Mouse (Mus musculus): Measurements from ENCODE around the gene Tnfrsf25. TPM values are rescaled to one million over a fixed set of nuclear protein-coding genes. Genes with fewer than 3 reads are reported as not detected.

The Tnfrsf25 gene
- polyA plus RNA-seq, 1 experiment from 2014 or later = 1.9 TPM

DNA sequence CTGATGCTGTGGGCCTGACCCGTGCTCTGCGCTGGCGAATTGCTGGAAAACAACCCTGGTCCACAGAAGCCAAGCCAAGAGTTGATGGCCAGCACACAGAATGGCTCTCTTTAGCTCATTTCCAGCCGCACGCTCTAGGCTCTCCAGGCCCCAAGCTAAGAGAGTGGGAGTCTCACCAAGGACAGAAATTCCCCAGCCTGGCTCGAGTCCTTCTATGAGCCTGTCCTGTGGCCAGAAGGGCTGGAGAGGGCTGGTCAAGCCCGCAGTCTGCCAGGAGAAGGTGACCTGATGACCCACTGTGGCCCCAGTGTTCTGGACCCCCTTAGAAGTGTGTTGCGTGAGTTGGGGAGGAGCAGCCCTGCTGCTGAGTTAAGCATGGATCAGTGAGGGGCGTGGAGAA, 38.5 kb upstream of the Tnfrsf25 start:
- H3K27me3 ChIP-seq (ENCODE audit: insufficient read depth, low read length) = no peaks in the 10 kb centered on the region

DNA sequence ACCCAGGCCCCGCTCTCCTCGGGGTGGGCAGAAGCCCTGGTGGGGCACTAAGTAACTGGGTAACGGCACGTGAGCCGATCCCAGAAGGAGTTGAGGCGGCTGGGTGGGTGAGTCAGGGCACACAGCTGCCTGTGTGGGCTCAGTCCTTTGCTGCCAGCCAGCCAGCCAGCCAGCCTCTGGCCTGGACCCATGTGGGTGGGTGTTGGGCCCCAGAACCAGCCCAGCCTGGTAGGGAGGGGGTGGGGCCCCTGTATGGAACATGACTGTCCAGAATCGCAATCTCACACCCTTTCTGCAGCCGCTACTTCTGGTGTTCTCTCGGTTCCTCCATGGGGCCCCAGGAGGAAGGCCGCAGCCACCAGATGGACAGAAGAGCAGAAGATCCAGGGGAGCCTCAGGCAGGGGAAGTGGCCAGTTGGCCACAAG, 37.6 kb upstream of the Tnfrsf25 start:
- Histone ChIP-seq H3K36me3 (ENCODE audit: insufficient read depth, low read length) (no peaks in the 10 kb centered on the region), H3K4me2 (replicated peaks; ENCODE audit: low read depth, low read length) (no peak overlapping the region), H3K9me3 (ENCODE audit: low read length) (no peaks in the 10 kb centered on the region), H3K27ac (ENCODE audit: low read length) (no peak overlapping the region), H3K4me3 (ENCODE audit: low read length) (no peak overlapping the region), H3K4me1 (ENCODE audit: insufficient read depth, low read length) (peaks cover 13% of the 10 kb centered on the region), H3K27me3 (ENCODE audit: insufficient read depth, low read length) (no peaks in the 10 kb centered on the region), H3K9ac (replicated peaks; ENCODE audit: low read length) (no peak overlapping the region)
- WGBS = 83% methylated on average over 10 of the region's 10 CpGs
- ATAC-seq (ENCODE audit: low FRiP score, low TSS enrichment) = no peak

More for the DNA sequence above, 38.5 kb upstream of the Tnfrsf25 start:
- Histone ChIP-seq H3K9me3 (ENCODE audit: low read length) (no peaks in the 10 kb centered on the region), H3K27ac (ENCODE audit: low read length) (no peak overlapping the region), H3K4me3 (ENCODE audit: low read length) (no peak overlapping the region), H3K9ac (replicated peaks; ENCODE audit: low read length) (no peak overlapping the region), H3K4me2 (replicated peaks; ENCODE audit: low read depth, low read length) (no peak overlapping the region), H3K4me1 (ENCODE audit: insufficient read depth, low read length) (peaks cover 19% of the 10 kb centered on the region), H3K36me3 (ENCODE audit: insufficient read depth, low read length) (no peaks in the 10 kb centered on the region)
- ATAC-seq (ENCODE audit: low FRiP score, low TSS enrichment) = no peak
- 87% methylated on average over 9 of the region's 9 CpGs for WGBS

DNA sequence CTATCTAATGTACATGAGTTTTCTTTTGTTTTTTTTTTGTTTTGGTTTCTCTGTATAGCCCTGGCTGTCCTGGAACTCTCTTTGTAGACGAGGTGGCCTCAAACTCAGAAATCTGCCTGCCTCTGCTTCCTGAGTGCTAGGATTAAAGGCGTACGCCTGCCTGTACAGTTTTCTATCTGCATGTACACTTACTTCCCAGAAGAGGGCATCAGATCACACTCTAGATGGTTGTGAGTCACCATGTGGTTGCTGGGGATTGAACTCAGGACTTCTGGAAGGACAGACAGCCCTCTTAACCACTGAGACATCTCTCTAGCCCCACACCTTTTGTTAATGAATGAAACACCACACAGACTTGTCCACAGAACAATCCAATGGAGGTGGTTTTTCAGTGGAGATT, 36.5 kb upstream of the Tnfrsf25 start:
- WGBS = 96% methylated on average over 3 of the region's 3 CpGs
- Histone ChIP-seq H3K4me2 (replicated peaks; ENCODE audit: low read depth, low read length) (no peak overlapping the region), H3K27ac (ENCODE audit: low read length) (no peak overlapping the region), H3K27me3 (ENCODE audit: insufficient read depth, low read length) (no peaks in the 10 kb centered on the region), H3K4me1 (ENCODE audit: insufficient read depth, low read length) (peaks cover 13% of the 10 kb centered on the region), H3K4me3 (ENCODE audit: low read length) (no peak overlapping the region), H3K9me3 (ENCODE audit: low read length) (no peaks in the 10 kb centered on the region), H3K9ac (replicated peaks; ENCODE audit: low read length) (no peak overlapping the region), H3K36me3 (ENCODE audit: insufficient read depth, low read length) (no peaks in the 10 kb centered on the region)
- no peak for ATAC-seq (ENCODE audit: low FRiP score, low TSS enrichment)

DNA sequence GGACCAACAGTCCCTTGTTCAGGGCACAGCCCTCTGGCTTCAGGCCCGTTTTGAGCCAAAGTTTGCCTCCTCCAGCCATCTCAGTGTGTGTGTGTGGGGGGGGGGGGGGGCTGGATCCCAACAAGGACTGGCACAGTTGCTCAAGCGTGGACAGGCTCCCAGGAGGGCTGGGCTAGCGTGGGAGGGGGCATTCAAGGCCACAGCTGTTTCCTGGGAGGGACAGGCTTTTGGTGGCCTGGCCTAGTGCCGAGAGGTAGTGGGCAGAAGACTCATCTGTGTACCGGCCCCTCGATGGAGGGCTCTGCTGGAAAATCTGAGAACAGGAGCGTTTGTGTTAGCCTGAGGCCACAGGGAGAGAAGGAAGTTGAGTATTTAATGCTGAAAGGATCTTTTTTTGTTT, 35.8 kb upstream of the Tnfrsf25 start:
- WGBS = 40% methylated on average over 7 of the region's 7 CpGs
- H3K27me3 ChIP-seq (ENCODE audit: insufficient read depth, low read length) = no peaks in the 10 kb centered on the region
- H3K27ac ChIP-seq (ENCODE audit: low read length) = no peak overlapping the region

DNA sequence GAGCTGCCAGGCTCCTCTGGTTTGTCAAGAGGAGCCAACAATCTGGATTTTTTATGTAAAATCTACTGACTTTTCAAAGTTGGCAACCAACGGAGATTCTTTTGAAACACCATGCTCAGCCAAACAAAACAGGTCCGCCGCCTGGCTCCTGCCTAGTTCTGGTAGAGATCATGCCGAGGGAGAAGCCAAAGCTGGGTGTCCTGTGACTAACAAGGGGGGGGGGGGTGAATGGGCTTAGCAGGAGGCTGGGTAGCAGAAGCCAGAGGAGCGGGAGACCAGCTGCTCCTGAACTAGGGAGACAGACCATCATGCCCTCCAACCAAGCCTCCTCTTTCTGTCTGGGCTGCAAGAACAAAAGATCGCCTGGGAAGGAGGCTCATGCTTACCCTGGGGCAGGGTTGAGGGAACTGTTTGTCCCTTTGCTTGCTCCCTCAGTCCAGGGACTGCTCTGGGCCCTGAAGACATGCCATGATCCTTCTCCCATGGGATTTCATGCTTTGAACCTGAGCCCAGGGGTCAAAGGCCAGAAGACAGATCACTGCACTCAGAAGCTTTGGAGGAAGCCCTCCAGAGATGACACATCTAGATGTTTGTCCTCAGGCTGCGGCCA, 32.0 kb upstream of the Tnfrsf25 start:
- no peaks in the 10 kb centered on the region for H3K36me3 ChIP-seq (ENCODE audit: insufficient read depth, low read length)
- H3K27me3 ChIP-seq (ENCODE audit: insufficient read depth, low read length) = no peaks in the 10 kb centered on the region
- H3K27ac ChIP-seq (ENCODE audit: low read length) = no peak overlapping the region
- H3K9me3 ChIP-seq (ENCODE audit: low read length) = no peaks in the 10 kb centered on the region
- ATAC-seq (ENCODE audit: low FRiP score, low TSS enrichment) = no peak
- H3K4me2 ChIP-seq (replicated peaks; ENCODE audit: low read depth, low read length) = no peak overlapping the region
- peaks cover 15% of the 10 kb centered on the region for H3K4me1 ChIP-seq (ENCODE audit: insufficient read depth, low read length)
- H3K9ac ChIP-seq (replicated peaks; ENCODE audit: low read length) = no peak overlapping the region
- H3K4me3 ChIP-seq (ENCODE audit: low read length) = no peak overlapping the region
- WGBS = 66% methylated on average over 7 of the region's 7 CpGs

More for the DNA sequence above, 35.8 kb upstream of the Tnfrsf25 start:
- H3K4me1 ChIP-seq (ENCODE audit: insufficient read depth, low read length) = peaks cover 13% of the 10 kb centered on the region
- H3K4me2 ChIP-seq (replicated peaks; ENCODE audit: low read depth, low read length) = no peak overlapping the region
- no peaks in the 10 kb centered on the region for H3K9me3 ChIP-seq (ENCODE audit: low read length)
- peak; percentile 49 for ATAC-seq (ENCODE audit: low FRiP score, low TSS enrichment)
- no peak overlapping the region for H3K9ac ChIP-seq (replicated peaks; ENCODE audit: low read length)
- H3K36me3 ChIP-seq (ENCODE audit: insufficient read depth, low read length) = no peaks in the 10 kb centered on the region
- no peak overlapping the region for H3K4me3 ChIP-seq (ENCODE audit: low read length)

DNA sequence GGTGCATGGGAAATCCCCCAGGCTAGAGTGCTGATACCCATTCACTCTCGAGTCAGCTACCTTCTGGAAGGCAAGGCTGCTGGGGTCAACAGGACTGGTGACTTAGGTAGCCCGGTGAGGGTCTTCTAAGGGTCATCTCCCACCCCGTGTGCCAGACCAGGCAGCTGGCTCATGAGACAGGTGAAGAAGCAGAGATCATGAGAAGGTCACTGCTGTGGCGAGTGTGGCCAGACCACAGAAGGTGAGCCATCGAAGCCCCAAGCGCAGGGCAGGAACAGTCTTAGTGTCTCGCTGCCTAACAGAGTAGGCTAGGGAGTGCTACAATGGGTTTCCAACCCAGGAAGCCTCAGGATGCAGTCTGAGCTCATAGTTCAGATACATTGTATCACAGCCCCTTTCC, 31.1 kb upstream of the Tnfrsf25 start:
- Histone ChIP-seq H3K4me3 (ENCODE audit: low read length) (no peak overlapping the region), H3K9me3 (ENCODE audit: low read length) (no peaks in the 10 kb centered on the region), H3K9ac (replicated peaks; ENCODE audit: low read length) (no peak overlapping the region), H3K36me3 (ENCODE audit: insufficient read depth, low read length) (no peaks in the 10 kb centered on the region), H3K4me2 (replicated peaks; ENCODE audit: low read depth, low read length) (no peak overlapping the region), H3K27ac (ENCODE audit: low read length) (no peak overlapping the region), H3K4me1 (ENCODE audit: insufficient read depth, low read length) (peaks cover 18% of the 10 kb centered on the region), H3K27me3 (ENCODE audit: insufficient read depth, low read length) (no peaks in the 10 kb centered on the region)
- WGBS = 87% methylated on average over 7 of the region's 7 CpGs
- ATAC-seq (ENCODE audit: low FRiP score, low TSS enrichment) = no peak

DNA sequence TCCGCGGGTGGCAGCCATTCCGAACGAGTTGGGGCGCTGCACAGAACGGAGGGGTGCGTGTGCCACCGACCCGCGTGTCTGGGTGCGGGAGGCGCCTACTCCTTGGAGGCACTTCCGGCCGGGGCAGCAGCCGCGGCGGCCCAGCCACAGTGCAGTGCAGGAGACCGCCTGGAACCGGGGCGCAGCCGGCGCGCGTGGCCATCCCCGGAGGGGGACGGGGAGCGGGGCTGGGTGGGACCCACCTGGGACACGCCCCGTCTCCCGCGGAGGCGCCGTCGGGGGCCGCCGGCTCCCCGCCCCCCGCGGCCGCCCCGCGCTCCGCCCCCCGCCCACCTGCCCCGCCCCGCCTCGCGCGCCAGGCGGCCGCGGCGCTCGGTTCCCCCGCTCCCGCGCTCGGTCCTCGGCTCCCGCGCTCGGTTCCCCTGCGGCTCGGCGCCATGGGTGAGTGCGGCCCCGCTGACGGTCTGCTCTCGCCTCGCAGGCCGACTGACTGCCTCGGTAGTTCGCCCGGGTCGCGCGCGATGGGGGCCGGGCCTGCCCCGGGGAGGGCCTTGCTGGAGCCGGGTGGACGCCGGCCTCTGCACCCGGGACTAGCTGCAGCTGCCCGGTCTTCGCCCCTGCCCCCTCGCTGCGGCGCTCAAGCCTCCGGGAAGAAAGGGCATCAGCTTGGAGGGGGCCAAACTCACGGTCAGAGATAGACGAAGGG, 29.1 kb upstream of the Tnfrsf25 start:
- under 1% methylated on average over 53 of the region's 92 CpGs for WGBS
- Histone ChIP-seq H3K27ac (ENCODE audit: low read length) (peak overlapping the region; percentile 75), H3K4me3 (ENCODE audit: low read length) (peak overlapping the region; percentile 87), H3K4me1 (ENCODE audit: insufficient read depth, low read length) (peaks cover 18% of the 10 kb centered on the region), H3K4me2 (replicated peaks; ENCODE audit: low read depth, low read length) (peak overlapping the region; percentile 83), H3K9ac (replicated peaks; ENCODE audit: low read length) (peak overlapping the region; percentile 89), H3K9me3 (ENCODE audit: low read length) (no peaks in the 10 kb centered on the region), H3K36me3 (ENCODE audit: insufficient read depth, low read length) (no peaks in the 10 kb centered on the region), H3K27me3 (ENCODE audit: insufficient read depth, low read length) (no peaks in the 10 kb centered on the region)
- ATAC-seq (ENCODE audit: low FRiP score, low TSS enrichment) = peak; percentile 89

DNA sequence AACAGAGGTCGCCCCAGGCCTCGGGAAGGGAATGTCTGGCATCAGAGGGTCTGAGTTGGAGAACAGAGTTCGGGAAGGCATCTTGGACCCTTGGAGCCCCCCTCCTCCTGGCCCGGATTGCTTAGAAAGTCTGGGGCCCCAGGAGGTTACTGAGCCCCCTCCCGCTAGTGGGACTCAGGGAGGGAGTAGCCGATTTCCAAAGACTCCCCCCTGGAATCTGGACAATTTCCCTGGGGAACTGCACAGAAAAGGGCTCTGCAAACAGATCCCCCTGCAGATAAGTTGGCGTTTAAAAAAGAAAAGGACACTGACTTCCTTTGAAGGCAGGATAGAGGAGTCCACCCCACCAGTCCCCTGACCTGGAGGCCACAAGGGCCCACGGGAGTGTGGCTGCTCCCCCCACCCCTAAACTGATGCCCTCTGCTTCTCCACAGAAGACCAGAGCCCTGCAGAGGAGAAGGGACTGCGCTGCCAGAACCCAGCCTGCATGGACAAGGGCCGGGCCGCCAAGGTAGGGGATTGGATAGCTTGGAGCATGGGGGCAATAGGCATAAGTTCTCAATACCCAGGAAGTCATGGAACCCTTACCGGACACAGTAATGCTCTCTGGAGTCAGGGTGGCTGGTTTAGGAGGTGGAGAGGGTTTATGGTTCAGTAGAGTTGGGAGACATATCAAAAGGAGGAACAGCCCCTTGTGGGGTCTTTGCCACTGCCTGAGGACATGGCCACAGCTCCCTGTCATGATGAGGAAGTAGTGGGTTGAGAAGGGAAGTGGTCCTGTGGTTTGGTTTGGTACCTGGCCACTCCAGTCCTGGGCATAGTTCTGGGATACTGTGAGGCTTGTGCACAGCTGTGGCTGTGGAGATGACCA, 28.3 kb upstream of the Tnfrsf25 start:
- H3K36me3 ChIP-seq (ENCODE audit: insufficient read depth, low read length) = no peaks in the 10 kb centered on the region
- no peaks in the 10 kb centered on the region for H3K27me3 ChIP-seq (ENCODE audit: insufficient read depth, low read length)
- ATAC-seq (ENCODE audit: low FRiP score, low TSS enrichment) = no peak
- 3% methylated on average over 12 of the region's 12 CpGs for WGBS
- peaks cover 22% of the 10 kb centered on the region for H3K4me1 ChIP-seq (ENCODE audit: insufficient read depth, low read length)
- no peaks in the 10 kb centered on the region for H3K9me3 ChIP-seq (ENCODE audit: low read length)
- H3K27ac ChIP-seq (ENCODE audit: low read length) = peak overlapping the region; percentile 75; the same call in 1 of the 2 replicates
- H3K4me2 ChIP-seq (replicated peaks; ENCODE audit: low read depth, low read length) = peak overlapping the region; percentile 83
- H3K4me3 ChIP-seq (ENCODE audit: low read length) = peak overlapping the region; percentile 87
- H3K9ac ChIP-seq (replicated peaks; ENCODE audit: low read length) = peak overlapping the region; percentile 89

DNA sequence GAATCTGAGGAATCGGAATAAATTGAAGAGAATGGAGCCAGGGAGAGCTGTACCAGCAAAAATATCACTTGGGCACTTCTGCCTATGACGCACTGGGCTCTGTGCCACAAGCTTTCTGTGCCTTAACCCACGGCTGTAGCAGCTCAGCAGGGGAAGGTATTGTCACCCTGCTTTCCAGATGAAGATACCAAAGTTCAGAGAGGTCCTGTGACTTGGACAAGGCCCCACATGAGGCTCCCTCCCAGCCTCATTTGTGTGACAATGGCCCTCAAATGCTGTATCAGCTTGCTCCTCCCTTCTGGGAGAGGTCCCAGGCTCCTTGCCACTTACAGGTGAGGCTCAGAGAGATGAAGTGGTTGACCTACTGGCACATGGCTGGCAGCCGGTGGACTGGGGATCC, 27.6 kb upstream of the Tnfrsf25 start:
- no peaks in the 10 kb centered on the region for H3K27me3 ChIP-seq (ENCODE audit: insufficient read depth, low read length)
- peaks cover 28% of the 10 kb centered on the region for H3K4me1 ChIP-seq (ENCODE audit: insufficient read depth, low read length)
- ATAC-seq (ENCODE audit: low FRiP score, low TSS enrichment) = no peak
- no peak overlapping the region for H3K27ac ChIP-seq (ENCODE audit: low read length)
- 0 out of 2 replicates have a peak overlapping the region, but pooled peaks have one; percentile 89 for H3K9ac ChIP-seq (replicated peaks; ENCODE audit: low read length)
- H3K9me3 ChIP-seq (ENCODE audit: low read length) = no peaks in the 10 kb centered on the region
- peak overlapping the region; percentile 83 for H3K4me2 ChIP-seq (replicated peaks; ENCODE audit: low read depth, low read length)
- H3K36me3 ChIP-seq (ENCODE audit: insufficient read depth, low read length) = no peaks in the 10 kb centered on the region
- H3K4me3 ChIP-seq (ENCODE audit: low read length) = peak overlapping the region; percentile 87; the same call in 1 of the 2 replicates
- 40% methylated on average over 4 of the region's 4 CpGs for WGBS

All from kidney, embryonic 16.5 days (tissue).